Mouse (Mus musculus): ENCODE measurements around the gene Heatr4.
"Not testable (repeated sequence)": the region's sequence is repeated elsewhere in the genome, so short reads cannot be mapped to it uniquely, and the experiment has no call there.

The Heatr4 gene

GRCm38 (mm10) chr12:83938592-83938991 lies 46.1 kb downstream of the Heatr4 start:
- not testable (repeated sequence) for DNase-seq (ENCODE audit: low spot score in 2 of 2)

GRCm38 (mm10) chr12:83937600-83937999 lies 47.1 kb downstream of the Heatr4 start:
- no peak for DNase-seq (ENCODE audit: low spot score in 2 of 2)

GRCm38 (mm10) chr12:83929186-83929804 lies 55.4 kb downstream of the Heatr4 start:
- DNase-seq (ENCODE audit: low spot score in 2 of 2), result no peak

- no peak for DNase-seq (ENCODE audit: low spot score in 2 of 2)
These were observed 56.9 kb downstream of the Heatr4 start for GRCm38 (mm10) chr12:83927747-83928146.

GRCm38 (mm10) chr12:83926061-83926460 lies 58.6 kb downstream of the Heatr4 start:
- no peak for DNase-seq (ENCODE audit: low spot score in 2 of 2)

GRCm38 (mm10) chr12:83925160-83925703 lies 59.4 kb downstream of the Heatr4 start:
- DNase-seq (ENCODE audit: low spot score in 2 of 2), result no peak

- no peak for DNase-seq (ENCODE audit: low spot score in 2 of 2)
These were observed 60.3 kb downstream of the Heatr4 start for GRCm38 (mm10) chr12:83924332-83924731.

GRCm38 (mm10) chr12:83923486-83923859 lies 61.2 kb downstream of the Heatr4 start:
- DNase-seq (ENCODE audit: low spot score in 2 of 2), result no peak

GRCm38 (mm10) chr12:83922724-83923485 lies 61.7 kb downstream of the Heatr4 start:
- no peak for DNase-seq (ENCODE audit: low spot score in 2 of 2)

- peak; percentile 96 to 98 for DNase-seq (ENCODE audit: low spot score in 2 of 2)
These were observed 62.9 kb downstream of the Heatr4 start, which contains the start of gene Numb for GRCm38 (mm10) chr12:83921535-83922381. Gene Numb (minus strand): TSS chr12:83921934.

GRCm38 (mm10) chr12:83920721-83921441 lies 63.8 kb downstream of the Heatr4 start:
- DNase-seq (ENCODE audit: low spot score in 2 of 2), result no peak

GRCm38 (mm10) chr12:83916884-83917283 lies 67.8 kb downstream of the Heatr4 start:
- DNase-seq (ENCODE audit: low spot score in 2 of 2), result no peak

GRCm38 (mm10) chr12:83914797-83915196 lies 69.9 kb downstream of the Heatr4 start:
- DNase-seq (ENCODE audit: low spot score in 2 of 2), result no peak

- no peak for DNase-seq (ENCODE audit: low spot score in 2 of 2)
These were observed 70.4 kb downstream of the Heatr4 start for GRCm38 (mm10) chr12:83914202-83914740.

GRCm38 (mm10) chr12:83910451-83910850 lies 74.2 kb downstream of the Heatr4 start:
- DNase-seq (ENCODE audit: low spot score in 2 of 2), result no peak
